Comparison of ENCODE assay signal across 8 mouse cellular contexts in genomic region chr11:98937914-98938694, GRCm38 (mm10). TPM values are rescaled to one million over a fixed set of nuclear protein-coding genes. Genes with fewer than 3 reads are reported as not detected.
DNase-seq lines count a peak whose midpoint lies in the region; ATAC-seq and TF ChIP-seq lines count a peak whose summit lies in the region.

No protein-coding gene starts in this region.

- under 1% methylated on average over 39 of the region's 39 CpGs for WGBS in spleen, adult 2 months
- under 1% methylated on average over 34 of the region's 39 CpGs for WGBS in limb, embryonic 14.5 days

- H3K27ac ChIP-seq in spleen, adult 2 months (ENCODE audit: insufficient read depth, low read length): peak overlapping the region; percentile 85
- H3K27ac ChIP-seq in cortical plate, adult 2 months (ENCODE audit: insufficient read depth, low read length): no peak overlapping the region
- peak overlapping the region; percentile 88 for H3K27ac ChIP-seq in limb, embryonic 14.5 days (replicated peaks; ENCODE audit: low read depth, low read length)

- peaks cover 37% of the 10 kb centered on the region; the same call in 1 of the 2 replicates for H3K4me1 ChIP-seq in spleen, adult 2 months (ENCODE audit: control insufficient read depth, insufficient read depth, insufficient read length)
- H3K4me1 ChIP-seq in cortical plate, adult 2 months (ENCODE audit: control insufficient read depth, insufficient read depth, low read length): peaks cover 10% of the 10 kb centered on the region
- peaks cover 83% of the 10 kb centered on the region for H3K4me1 ChIP-seq in limb, embryonic 14.5 days (ENCODE audit: control insufficient read depth, insufficient read depth, low read length)

- DNase-seq in spleen, adult 2 months (ENCODE audit: low read depth in 1 of 2, low spot score in 2 of 2): peak in 1 of 2 experiments; percentile 66
- DNase-seq in spleen, postnatal 14 days (ENCODE audit: low spot score in 2 of 2): no peak
- peak; percentile 73 for DNase-seq in heart, postnatal 4 days
- no peak for DNase-seq in limb, embryonic 14.5 days (ENCODE audit: low spot score)
- no peak for DNase-seq in layer of hippocampus, postnatal 25 days (ENCODE audit: extremely low spot score in 1 of 2, low spot score in 1 of 2)
- no peak for DNase-seq in c-Kit-positive CD71-positive TER-119-positive erythroid progenitor cells, embryonic 14.5 days (ENCODE audit: low spot score)

- peak; percentile 1; the same call in 1 of the 2 replicates for ATAC-seq in limb, embryonic 14.5 days (ENCODE audit: low FRiP score, low read depth)

- no peak for TF ChIP-seq POLR2A in spleen, adult 2 months (IDR thresholded peaks at IDR 0.05; ENCODE audit: low read depth, low read length)
- no peak for TF ChIP-seq POLR2A in cortical plate, adult 2 months (IDR thresholded peaks at IDR 0.05; ENCODE audit: extremely low read depth, insufficient read depth, low read length)
- TF ChIP-seq POLR2A in limb, embryonic 14.5 days (IDR thresholded peaks at IDR 0.05; ENCODE audit: borderline replicate concordance, extremely low read depth, insufficient read depth, insufficient read length): no peak
- TF ChIP-seq POLR2A in myocyte (IDR thresholded peaks at IDR 0.05; ENCODE audit: insufficient read length, low read depth): peak; percentile 51

- TF ChIP-seq CTCF in spleen, adult 2 months (IDR thresholded peaks at IDR 0.05; ENCODE audit: extremely low read depth, insufficient read depth, insufficient read length, insufficient replicate concordance): no peak
- no peak for TF ChIP-seq CTCF in cortical plate, adult 2 months (IDR thresholded peaks at IDR 0.05; ENCODE audit: extremely low read depth, insufficient read depth, low read length)

- H3K79me2 ChIP-seq in myocyte (ENCODE audit: control insufficient read depth, insufficient read depth): peaks cover 36% of the 10 kb centered on the region

- no peaks in the 10 kb centered on the region for H3K27me3 ChIP-seq in spleen, adult 2 months (ENCODE audit: control insufficient read depth, insufficient read depth, low read length)
- H3K27me3 ChIP-seq in limb, embryonic 14.5 days (ENCODE audit: control insufficient read depth, insufficient read depth, low read length): no peaks in the 10 kb centered on the region
- no peaks in the 10 kb centered on the region for H3K27me3 ChIP-seq in myocyte (ENCODE audit: control insufficient read depth, insufficient read depth, insufficient read length)

- H3K4me2 ChIP-seq in limb, embryonic 14.5 days (replicated peaks; ENCODE audit: low read depth, low read length, severe bottlenecking): peak overlapping the region; percentile 90
- H3K4me2 ChIP-seq in myocyte (ENCODE audit: low read depth): peak overlapping the region; percentile 96

- no peaks in the 10 kb centered on the region for H3K9me3 ChIP-seq in limb, embryonic 14.5 days (ENCODE audit: control insufficient read depth, low read length)

- peak overlapping the region; percentile 75 for H3K9ac ChIP-seq in limb, embryonic 14.5 days (ENCODE audit: low read depth, low read length, severe bottlenecking)

- H3K36me3 ChIP-seq in spleen, adult 2 months (ENCODE audit: control insufficient read depth, insufficient read depth, low read length): no peaks in the 10 kb centered on the region
- 0 out of 2 replicates have a peak, but pooled peaks cover 3% of the 10 kb centered on the region for H3K36me3 ChIP-seq in limb, embryonic 14.5 days (ENCODE audit: control insufficient read depth, insufficient read depth, low read length)
- H3K36me3 ChIP-seq in myocyte (ENCODE audit: control insufficient read depth, insufficient read depth): no peaks in the 10 kb centered on the region

- peak overlapping the region; percentile 73 for H3ac ChIP-seq in myocyte (ENCODE audit: control insufficient read depth, insufficient read length)

- peak overlapping the region; percentile 62 for H3K4me3 ChIP-seq in spleen, adult 2 months (ENCODE audit: extremely low read depth, insufficient read depth, insufficient read length)
- H3K4me3 ChIP-seq in cortical plate, adult 2 months (ENCODE audit: insufficient read depth, low read length): peak overlapping the region; percentile 36
- peak overlapping the region; percentile 75 for H3K4me3 ChIP-seq in limb, embryonic 14.5 days (replicated peaks; ENCODE audit: low read length)
- H3K4me3 ChIP-seq in myocyte: peak overlapping the region; percentile 73

TF ChIP-seq in myocyte, 11 proteins besides CTCF, POLR2A, EP300 and RAD21:
- TF ChIP-seq MAX (IDR thresholded peaks at IDR 0.05; ENCODE audit: low read depth) (no peak), POLR2AphosphoS2 (IDR thresholded peaks at IDR 0.05; ENCODE audit: insufficient read length, low read depth) (peak; percentile 52), MYOG (IDR thresholded peaks at IDR 0.05; ENCODE audit: control insufficient read depth in 1 of 3, insufficient read depth in 1 of 3, insufficient read length in 2 of 3, low read depth in 2 of 3) (peak in 1 of 3 experiments; percentile 64)
TF ChIP-seq in myocyte: peak in this region for 2.

RNA-seq across cellular contexts. Expression of gene Rara, which starts 10.5 kb away (rescaled TPM):
- 37.0 and 48.8 TPM in 2 replicates for polyA plus RNA-seq in spleen, adult 2 months (2012; rRNA removed)
- 6.3 and 6.8 TPM in 2 replicates for polyA plus RNA-seq in cortical plate, adult 2 months (2012; rRNA removed)
- 10 to 100 TPM; 34.6 to 38.1 TPM for total RNA-seq in heart, postnatal 4 days (2021)
- 39.8 and 57.0 TPM in 2 replicates for polyA plus RNA-seq in limb, embryonic 14.5 days (2012; rRNA removed)
- polyA plus RNA-seq in limb, embryonic 14.5 days (2014; fragmentation: Nextera tagmentation; extraction: Ambion mirVana): 52.4 and 58.3 TPM in 2 replicates
- polyA plus RNA-seq in myocyte (2012; fragmentation: generic; extraction: Trizol): 27.3 TPM
- 10 to 100 TPM; 17.0 to 17.7 TPM for total RNA-seq in layer of hippocampus, postnatal 25 days (2021)

RNA-seq across cellular contexts. Expression of gene Cdc6, which starts 30.5 kb away (rescaled TPM):
- 1.6 and 2.0 TPM in 2 replicates for polyA plus RNA-seq in spleen, adult 2 months (2012; rRNA removed)
- polyA plus RNA-seq in cortical plate, adult 2 months (2012; rRNA removed): 0.40 and 0.56 TPM in 2 replicates
- total RNA-seq in heart, postnatal 4 days (2021): 10 to 100 TPM in 1 of 2 experiments, 1 to 10 TPM in 1; 9.8 to 10.2 TPM
- polyA plus RNA-seq in limb, embryonic 14.5 days (2012; rRNA removed): 13.1 and 15.6 TPM in 2 replicates
- 25.2 and 25.8 TPM in 2 replicates for polyA plus RNA-seq in limb, embryonic 14.5 days (2014; fragmentation: Nextera tagmentation; extraction: Ambion mirVana)
- 2.6 TPM for polyA plus RNA-seq in myocyte (2012; fragmentation: generic; extraction: Trizol)
- under 1 TPM; 0.54 to 0.94 TPM for total RNA-seq in layer of hippocampus, postnatal 25 days (2021)

RNA-seq across cellular contexts. Expression of gene Gjd3, which starts 44.7 kb away (rescaled TPM):
- 0.56 and 0.67 TPM in 2 replicates for polyA plus RNA-seq in spleen, adult 2 months (2012; rRNA removed)
- polyA plus RNA-seq in cortical plate, adult 2 months (2012; rRNA removed): 3.4 and 3.5 TPM in 2 replicates
- 1 to 10 TPM; 2.0 to 2.5 TPM for total RNA-seq in heart, postnatal 4 days (2021)
- 1.3 and 2.2 TPM in 2 replicates for polyA plus RNA-seq in limb, embryonic 14.5 days (2012; rRNA removed)
- polyA plus RNA-seq in limb, embryonic 14.5 days (2014; fragmentation: Nextera tagmentation; extraction: Ambion mirVana): 0.41 and 0.45 TPM in 2 replicates
- 0.05 TPM for polyA plus RNA-seq in myocyte (2012; fragmentation: generic; extraction: Trizol)
- 1 to 10 TPM; 1.5 to 2.3 TPM for total RNA-seq in layer of hippocampus, postnatal 25 days (2021)
